Mouse (Mus musculus) layer of hippocampus, adult 9-11 months (tissue): Measurements from ENCODE around the gene Nupl2.

Experiments used
- DNase-seq: peaks from one replicate; pipeline ENCODE4 v3.0.0; 2022

Gene Nupl2

GRCm38 (mm10) chr5:24164789-24165445 lies at the start of gene Nupl2:
Gene Nupl2 (plus strand): TSS chr5:24164963.
- peak; percentile 96 for DNase-seq

GRCm38 (mm10) chr5:24122221-24122620 lies 42.5 kb upstream of the Nupl2 start:
- DNase-seq: no peak

GRCm38 (mm10) chr5:24124175-24124574 lies 40.6 kb upstream of the Nupl2 start:
- no peak for DNase-seq

- DNase-seq: no peak
These were observed 40.0 kb upstream of the Nupl2 start for GRCm38 (mm10) chr5:24124579-24125276.

GRCm38 (mm10) chr5:24125910-24126636 lies 38.7 kb upstream of the Nupl2 start:
- no peak for DNase-seq

GRCm38 (mm10) chr5:24126967-24127366 lies 37.8 kb upstream of the Nupl2 start:
- DNase-seq: no peak

- DNase-seq: no peak
These were observed 17.8 kb upstream of the Nupl2 start for GRCm38 (mm10) chr5:24146964-24147363.

GRCm38 (mm10) chr5:24152199-24152598 lies 12.6 kb upstream of the Nupl2 start:
- DNase-seq: no peak

GRCm38 (mm10) chr5:24156774-24157173 lies 8.0 kb upstream of the Nupl2 start:
- DNase-seq: no peak

GRCm38 (mm10) chr5:24167263-24167662 lies 2.5 kb downstream of the Nupl2 start:
- no peak for DNase-seq

- DNase-seq: no peak
These were observed 5.1 kb downstream of the Nupl2 start for GRCm38 (mm10) chr5:24169881-24170280.

- DNase-seq: peak; percentile 65
These were observed 7.3 kb downstream of the Nupl2 start for GRCm38 (mm10) chr5:24172092-24172491.

GRCm38 (mm10) chr5:24181514-24182295 lies 16.9 kb downstream of the Nupl2 start:
- DNase-seq: no peak

- no peak for DNase-seq
These were observed 17.6 kb downstream of the Nupl2 start for GRCm38 (mm10) chr5:24182296-24182734.

GRCm38 (mm10) chr5:24183096-24183495 lies 18.3 kb downstream of the Nupl2 start:
- no peak for DNase-seq

- DNase-seq: no peak
These were observed 19.2 kb downstream of the Nupl2 start for GRCm38 (mm10) chr5:24184011-24184410.

GRCm38 (mm10) chr5:24188476-24188875 lies 23.7 kb downstream of the Nupl2 start:
- no peak for DNase-seq

- no peak for DNase-seq
These were observed 27.1 kb downstream of the Nupl2 start for GRCm38 (mm10) chr5:24191821-24192220.

- DNase-seq: no peak
These were observed 36.2 kb downstream of the Nupl2 start for GRCm38 (mm10) chr5:24201006-24201405.

- DNase-seq: peak; percentile 64
These were observed 37.7 kb downstream of the Nupl2 start for GRCm38 (mm10) chr5:24202492-24202891.

GRCm38 (mm10) chr5:24203266-24203665 lies 38.5 kb downstream of the Nupl2 start:
- no peak for DNase-seq

- DNase-seq: no peak
These were observed 43.2 kb downstream of the Nupl2 start for GRCm38 (mm10) chr5:24207965-24208364.

- DNase-seq: no peak
These were observed 43.7 kb downstream of the Nupl2 start for GRCm38 (mm10) chr5:24208505-24208904.
